Mouse (Mus musculus): ENCODE data around the gene Dnajc28. TPM values are rescaled to one million over a fixed set of nuclear protein-coding genes. Genes with fewer than 3 reads are reported as not detected.

Gene Dnajc28
- polyA plus RNA-seq, 1 experiment from 2014 or later = 2.2 TPM

DNA sequence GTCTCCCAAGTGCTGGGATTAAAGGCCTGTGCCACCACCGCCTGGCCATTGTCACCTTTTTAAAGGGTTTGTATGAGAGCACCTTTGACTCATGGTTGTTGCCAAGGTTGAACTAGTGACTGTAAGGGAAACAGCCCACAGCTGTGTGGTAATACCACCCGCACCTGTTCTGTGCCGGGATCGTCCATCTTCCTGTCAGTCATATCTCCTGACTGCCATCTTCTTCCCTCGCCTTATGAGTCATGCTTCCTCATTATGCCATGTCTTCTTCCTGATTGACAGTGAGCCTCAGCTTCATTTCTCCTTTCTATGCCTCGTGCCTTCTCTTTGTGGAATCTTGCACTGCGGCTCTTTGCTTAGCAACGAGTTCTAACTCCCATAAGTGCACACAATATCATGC, 11.9 kb downstream of the Dnajc28 start:
- Histone ChIP-seq H3K4me3 (ENCODE audit: low read depth, low read length) (no peak overlapping the region), H3K4me2 (no peak overlapping the region), H3K36me3 (ENCODE audit: control insufficient read depth, insufficient read depth, low read length) (no peaks in the 10 kb centered on the region), H3K4me1 (ENCODE audit: control insufficient read depth, insufficient read depth, low read length) (no peaks in the 10 kb centered on the region), H3K27me3 (ENCODE audit: control insufficient read depth, insufficient read depth, low read length) (no peaks in the 10 kb centered on the region), H3K9me3 (replicated peaks; ENCODE audit: control insufficient read depth, low read length) (no peaks in the 10 kb centered on the region), H3K9ac (ENCODE audit: low read depth, low read length) (no peak overlapping the region), H3K27ac (ENCODE audit: low read depth, low read length) (no peak overlapping the region)
- no peak for ATAC-seq (replicated peaks; ENCODE audit: insufficient number of reproducible peaks, low FRiP score, low TSS enrichment)
- WGBS (ENCODE audit: insufficient replicate concordance) = 86% methylated on average over 8 of the region's 8 CpGs

DNA sequence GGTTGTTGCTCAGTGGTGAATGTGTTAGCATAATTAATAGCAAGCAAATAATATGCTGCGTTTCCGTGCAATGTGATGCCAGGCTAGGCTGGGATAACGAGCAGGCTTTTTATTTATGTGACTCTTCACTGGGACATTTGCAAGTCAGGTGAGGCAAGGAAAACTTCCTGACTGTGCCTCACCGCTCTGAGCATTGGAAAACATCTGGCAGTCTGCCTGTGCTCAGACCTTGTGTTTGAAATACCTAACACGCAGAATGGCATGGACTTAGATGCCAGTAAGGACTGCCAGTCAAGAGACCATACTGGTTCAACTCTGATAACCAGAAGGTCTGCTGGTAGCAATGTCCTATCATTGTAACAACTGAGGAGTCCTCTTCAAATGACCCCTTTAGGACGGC, 13.7 kb downstream of the Dnajc28 start:
- no peak overlapping the region for H3K4me2 ChIP-seq
- no peak for ATAC-seq (replicated peaks; ENCODE audit: insufficient number of reproducible peaks, low FRiP score, low TSS enrichment)
- no peaks in the 10 kb centered on the region for H3K36me3 ChIP-seq (ENCODE audit: control insufficient read depth, insufficient read depth, low read length)
- H3K4me1 ChIP-seq (ENCODE audit: control insufficient read depth, insufficient read depth, low read length) = no peaks in the 10 kb centered on the region
- WGBS (ENCODE audit: insufficient replicate concordance) = 77% methylated on average over 6 of the region's 6 CpGs
- H3K4me3 ChIP-seq (ENCODE audit: low read depth, low read length) = no peak overlapping the region
- no peak overlapping the region for H3K27ac ChIP-seq (ENCODE audit: low read depth, low read length)
- no peak overlapping the region for H3K9ac ChIP-seq (ENCODE audit: low read depth, low read length)
- no peaks in the 10 kb centered on the region for H3K27me3 ChIP-seq (ENCODE audit: control insufficient read depth, insufficient read depth, low read length)
- H3K9me3 ChIP-seq (replicated peaks; ENCODE audit: control insufficient read depth, low read length) = no peaks in the 10 kb centered on the region

DNA sequence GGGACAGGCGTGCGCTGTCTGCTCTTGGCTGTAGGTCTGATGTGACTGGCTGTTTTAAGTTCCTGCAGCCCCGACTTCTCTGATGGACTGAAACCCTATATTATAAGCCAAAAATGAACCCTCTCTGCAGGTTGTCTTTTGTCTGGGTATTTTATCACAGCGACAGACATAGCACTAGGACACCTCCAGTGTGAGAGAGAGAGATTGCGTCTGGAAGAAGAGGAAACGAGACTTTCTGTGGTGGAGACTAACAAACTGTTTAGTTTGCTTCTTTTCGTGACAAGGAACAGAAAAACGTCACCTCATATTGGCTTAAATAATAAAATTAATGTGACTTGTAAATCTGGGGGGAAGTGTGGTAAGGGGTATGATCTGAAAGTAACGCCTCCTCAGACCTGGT, 17.1 kb downstream of the Dnajc28 start:
- Histone ChIP-seq H3K4me1 (ENCODE audit: control insufficient read depth, insufficient read depth, low read length) (peaks cover 2% of the 10 kb centered on the region; the same call in 1 of the 2 replicates), H3K36me3 (ENCODE audit: control insufficient read depth, insufficient read depth, low read length) (no peaks in the 10 kb centered on the region), H3K27ac (ENCODE audit: low read depth, low read length) (no peak overlapping the region), H3K9me3 (replicated peaks; ENCODE audit: control insufficient read depth, low read length) (no peaks in the 10 kb centered on the region), H3K4me2 (no peak overlapping the region), H3K4me3 (ENCODE audit: low read depth, low read length) (no peak overlapping the region), H3K27me3 (ENCODE audit: control insufficient read depth, insufficient read depth, low read length) (peaks cover 3% of the 10 kb centered on the region; the same call in 1 of the 2 replicates), H3K9ac (ENCODE audit: low read depth, low read length) (no peak overlapping the region)
- WGBS (ENCODE audit: insufficient replicate concordance) = 70% methylated on average over 9 of the region's 9 CpGs
- no peak for ATAC-seq (replicated peaks; ENCODE audit: insufficient number of reproducible peaks, low FRiP score, low TSS enrichment)

DNA sequence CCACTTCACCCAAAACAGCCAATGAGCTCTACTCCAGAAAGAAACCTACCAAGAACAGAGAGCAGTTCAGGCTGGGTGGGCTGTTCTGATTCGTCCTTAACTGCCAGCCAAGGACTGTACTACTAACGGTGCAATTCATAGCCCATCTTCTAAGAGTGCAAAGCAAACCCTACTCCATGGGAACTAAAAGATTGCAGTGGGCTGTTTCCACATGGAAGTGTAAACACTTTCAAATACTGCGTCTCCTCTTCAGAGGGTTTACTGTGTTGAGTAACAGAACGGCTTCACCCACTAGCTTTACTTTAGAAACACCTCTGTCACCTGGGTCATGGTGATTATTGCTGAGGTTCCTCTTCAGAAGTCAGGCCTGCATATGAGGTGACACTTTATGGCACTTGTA, 17.7 kb downstream of the Dnajc28 start:
- no peak overlapping the region for H3K4me3 ChIP-seq (ENCODE audit: low read depth, low read length)
- no peaks in the 10 kb centered on the region for H3K9me3 ChIP-seq (replicated peaks; ENCODE audit: control insufficient read depth, low read length)
- no peak for ATAC-seq (replicated peaks; ENCODE audit: insufficient number of reproducible peaks, low FRiP score, low TSS enrichment)
- peaks cover 2% of the 10 kb centered on the region for H3K4me1 ChIP-seq (ENCODE audit: control insufficient read depth, insufficient read depth, low read length)
- no peak overlapping the region for H3K4me2 ChIP-seq
- WGBS (ENCODE audit: insufficient replicate concordance) = 71% methylated on average over 4 of the region's 4 CpGs
- no peak overlapping the region for H3K9ac ChIP-seq (ENCODE audit: low read depth, low read length)
- H3K36me3 ChIP-seq (ENCODE audit: control insufficient read depth, insufficient read depth, low read length) = no peaks in the 10 kb centered on the region
- H3K27ac ChIP-seq (ENCODE audit: low read depth, low read length) = no peak overlapping the region
- peaks cover 3% of the 10 kb centered on the region; the same call in 1 of the 2 replicates for H3K27me3 ChIP-seq (ENCODE audit: control insufficient read depth, insufficient read depth, low read length)

DNA sequence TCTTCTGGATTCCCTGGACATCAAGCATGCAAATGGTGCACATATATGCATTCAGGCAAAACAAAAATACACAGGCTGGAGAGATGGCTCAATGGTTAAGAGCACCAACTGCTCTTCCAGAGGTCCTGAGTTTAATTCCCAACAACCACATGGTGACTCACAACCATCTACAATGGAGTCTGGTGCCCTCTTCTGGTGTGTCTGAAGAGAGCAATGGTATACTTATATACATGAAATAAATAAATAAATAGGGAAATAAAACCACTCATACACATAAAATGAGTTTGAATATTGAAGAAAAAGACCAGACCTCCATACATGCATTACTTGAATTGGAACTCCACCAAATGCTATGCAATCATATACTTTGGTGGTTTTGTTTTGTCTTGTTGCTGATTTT, 19.6 kb downstream of the Dnajc28 start:
- ATAC-seq (replicated peaks; ENCODE audit: insufficient number of reproducible peaks, low FRiP score, low TSS enrichment) = no peak

DNA sequence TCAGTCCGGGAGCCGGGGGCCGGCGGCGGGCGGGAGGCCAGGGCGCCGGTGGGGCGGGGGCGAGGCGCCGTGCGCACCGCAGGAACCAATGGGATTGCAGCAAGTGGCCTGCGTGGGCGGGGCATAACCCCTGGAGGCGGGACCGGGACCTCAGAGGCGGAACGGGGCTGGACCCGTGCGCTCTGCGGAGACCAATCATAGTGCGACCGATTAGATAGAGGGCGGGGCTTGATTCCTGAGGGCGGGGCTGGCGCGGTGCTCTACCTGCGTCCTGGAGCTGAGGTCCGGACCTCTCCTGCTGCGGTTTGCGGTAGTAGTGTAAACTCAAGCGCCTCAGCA, 21.2 kb downstream of the Dnajc28 start, which contains the start of gene Tmem50b:
Gene Tmem50b, minus strand, starts transcription at position 129 of the 339 bp plus-strand sequence.
- peak within 1 kb of the TSS; percentile 92 for H3K4me2 ChIP-seq
- under 1% methylated on average over 34 of the region's 34 CpGs for WGBS (ENCODE audit: insufficient replicate concordance)
- peaks cover 2% of the 10 kb centered on the region for H3K4me1 ChIP-seq (ENCODE audit: control insufficient read depth, insufficient read depth, low read length)
- H3K27ac ChIP-seq (ENCODE audit: low read depth, low read length) = no peak within 1 kb of the TSS
- H3K9me3 ChIP-seq (replicated peaks; ENCODE audit: control insufficient read depth, low read length) = no peaks in the 10 kb centered on the region
- peak; percentile 98 for ATAC-seq (replicated peaks; ENCODE audit: insufficient number of reproducible peaks, low FRiP score, low TSS enrichment)
- no peaks in the 10 kb centered on the region for H3K36me3 ChIP-seq (ENCODE audit: control insufficient read depth, insufficient read depth, low read length)
- peak within 1 kb of the TSS; percentile 61 for H3K4me3 ChIP-seq (ENCODE audit: low read depth, low read length)
- peaks cover 3% of the 10 kb centered on the region; the same call in 1 of the 2 replicates for H3K27me3 ChIP-seq (ENCODE audit: control insufficient read depth, insufficient read depth, low read length)
- peak within 1 kb of the TSS; percentile 75 for H3K9ac ChIP-seq (ENCODE audit: low read depth, low read length)

More for the DNA sequence above, 19.6 kb downstream of the Dnajc28 start:
- H3K27ac ChIP-seq (ENCODE audit: low read depth, low read length) = no peak overlapping the region
- H3K9ac ChIP-seq (ENCODE audit: low read depth, low read length) = no peak overlapping the region
- no peaks in the 10 kb centered on the region for H3K36me3 ChIP-seq (ENCODE audit: control insufficient read depth, insufficient read depth, low read length)
- H3K4me2 ChIP-seq = no peak overlapping the region
- H3K9me3 ChIP-seq (replicated peaks; ENCODE audit: control insufficient read depth, low read length) = no peaks in the 10 kb centered on the region
- H3K27me3 ChIP-seq (ENCODE audit: control insufficient read depth, insufficient read depth, low read length) = peaks cover 3% of the 10 kb centered on the region; the same call in 1 of the 2 replicates
- H3K4me3 ChIP-seq (ENCODE audit: low read depth, low read length) = no peak overlapping the region
- peaks cover 2% of the 10 kb centered on the region for H3K4me1 ChIP-seq (ENCODE audit: control insufficient read depth, insufficient read depth, low read length)

DNA sequence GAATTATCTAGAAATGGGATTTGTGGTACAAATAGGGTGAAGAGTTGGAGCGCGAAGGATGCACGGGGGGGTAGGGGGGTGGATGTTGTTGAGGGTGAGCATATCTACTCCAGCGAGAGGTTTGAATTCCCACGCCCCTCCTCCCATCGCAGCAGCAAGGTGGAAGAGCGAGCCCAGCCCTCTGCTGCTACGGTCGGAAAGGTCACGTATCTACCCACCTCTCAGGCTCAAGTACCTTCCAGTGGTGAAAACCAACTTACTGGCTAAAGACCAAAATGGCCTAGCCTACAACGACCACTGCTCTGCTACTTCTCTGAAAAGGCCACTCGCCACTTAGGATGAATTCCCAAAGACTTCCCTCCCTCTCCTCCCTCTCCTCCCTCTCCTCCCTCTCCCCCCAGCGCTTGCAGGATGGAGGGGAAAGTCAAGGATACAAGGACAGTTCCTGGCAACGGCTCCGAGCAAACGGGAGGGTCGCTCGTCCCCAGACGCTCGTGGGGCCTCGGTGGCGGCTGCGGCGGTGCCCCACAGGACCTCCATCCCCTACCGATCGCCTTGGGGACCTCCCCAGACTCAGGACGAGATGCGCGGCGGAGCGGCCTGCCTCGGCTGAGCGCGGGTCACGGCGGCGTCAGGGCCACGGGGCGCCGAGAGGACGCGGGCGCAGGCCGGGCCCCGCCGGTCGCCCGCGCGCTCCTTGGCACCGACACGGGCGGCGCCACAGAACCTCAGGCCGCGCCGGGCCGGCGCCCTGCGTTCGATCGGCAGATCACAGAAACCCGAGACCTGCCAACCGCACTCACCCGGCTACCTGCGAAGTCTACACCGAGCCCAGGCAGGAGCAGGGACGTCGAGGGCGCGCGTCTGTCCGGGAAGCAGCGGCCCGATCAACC, 21.8 kb downstream of the Dnajc28 start:
- H3K4me2 ChIP-seq = peak overlapping the region; percentile 92
- peaks cover 3% of the 10 kb centered on the region; the same call in 1 of the 2 replicates for H3K27me3 ChIP-seq (ENCODE audit: control insufficient read depth, insufficient read depth, low read length)
- peak overlapping the region; percentile 61 for H3K4me3 ChIP-seq (ENCODE audit: low read depth, low read length)
- no peaks in the 10 kb centered on the region for H3K36me3 ChIP-seq (ENCODE audit: control insufficient read depth, insufficient read depth, low read length)
- H3K9me3 ChIP-seq (replicated peaks; ENCODE audit: control insufficient read depth, low read length) = no peaks in the 10 kb centered on the region
- H3K27ac ChIP-seq (ENCODE audit: low read depth, low read length) = no peak overlapping the region
- peaks cover 2% of the 10 kb centered on the region for H3K4me1 ChIP-seq (ENCODE audit: control insufficient read depth, insufficient read depth, low read length)
- under 1% methylated on average over 75 of the region's 75 CpGs for WGBS (ENCODE audit: insufficient replicate concordance)
- peak overlapping the region; percentile 75 for H3K9ac ChIP-seq (ENCODE audit: low read depth, low read length)
- ATAC-seq (replicated peaks; ENCODE audit: insufficient number of reproducible peaks, low FRiP score, low TSS enrichment) = peak; percentile 27

DNA sequence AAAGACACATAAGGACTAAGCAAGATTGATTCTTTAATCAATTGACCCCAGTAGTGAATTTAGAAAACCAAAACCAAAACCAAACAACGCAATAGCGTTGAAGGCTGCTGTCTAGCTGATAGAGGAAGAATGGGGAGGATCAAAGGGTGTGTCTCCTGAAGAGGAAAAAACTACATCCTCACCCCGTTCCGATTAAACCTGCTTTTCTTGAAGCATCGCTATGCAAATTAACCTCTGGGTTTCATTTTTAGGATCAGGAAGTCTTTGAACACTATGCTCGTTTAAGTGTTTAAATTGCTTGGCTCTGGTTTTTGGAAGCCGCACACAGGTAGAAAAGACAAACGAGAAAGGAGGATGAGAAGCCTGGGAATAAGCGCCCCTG, 22.4 kb downstream of the Dnajc28 start:
- Histone ChIP-seq H3K4me3 (ENCODE audit: low read depth, low read length) (peak overlapping the region; percentile 61), H3K27me3 (ENCODE audit: control insufficient read depth, insufficient read depth, low read length) (peaks cover 3% of the 10 kb centered on the region; the same call in 1 of the 2 replicates), H3K4me2 (peak overlapping the region; percentile 92), H3K4me1 (ENCODE audit: control insufficient read depth, insufficient read depth, low read length) (peaks cover 2% of the 10 kb centered on the region), H3K27ac (ENCODE audit: low read depth, low read length) (no peak overlapping the region), H3K9ac (ENCODE audit: low read depth, low read length) (no peak overlapping the region), H3K9me3 (replicated peaks; ENCODE audit: control insufficient read depth, low read length) (no peaks in the 10 kb centered on the region), H3K36me3 (ENCODE audit: control insufficient read depth, insufficient read depth, low read length) (no peaks in the 10 kb centered on the region)
- 17% methylated on average over 9 of the region's 9 CpGs for WGBS (ENCODE audit: insufficient replicate concordance)
- no peak for ATAC-seq (replicated peaks; ENCODE audit: insufficient number of reproducible peaks, low FRiP score, low TSS enrichment)

DNA sequence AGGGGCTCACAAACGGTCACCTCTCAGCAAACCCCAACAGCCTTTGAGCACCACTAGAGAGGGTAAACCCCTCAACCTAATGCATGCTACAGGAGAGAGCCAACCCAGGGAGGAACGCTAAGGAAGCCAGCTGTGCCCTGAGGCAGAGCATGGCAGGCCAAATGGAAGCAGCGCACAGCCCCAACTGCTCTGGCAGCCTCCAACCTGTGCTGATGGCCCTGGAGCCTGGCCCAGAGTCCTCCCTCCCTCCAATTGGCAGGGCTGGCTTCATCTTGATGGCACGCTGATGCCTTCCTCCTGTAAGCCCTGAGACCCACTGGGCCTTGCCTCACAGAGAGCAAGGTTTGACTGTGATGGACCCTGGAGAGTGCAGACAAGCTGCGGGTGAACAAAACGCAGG, 23.8 kb downstream of the Dnajc28 start:
- H3K4me1 ChIP-seq (ENCODE audit: control insufficient read depth, insufficient read depth, low read length) = peaks cover 2% of the 10 kb centered on the region
- no peaks in the 10 kb centered on the region for H3K36me3 ChIP-seq (ENCODE audit: control insufficient read depth, insufficient read depth, low read length)
- H3K4me2 ChIP-seq = no peak overlapping the region
- peaks cover 3% of the 10 kb centered on the region; the same call in 1 of the 2 replicates for H3K27me3 ChIP-seq (ENCODE audit: control insufficient read depth, insufficient read depth, low read length)
- no peak overlapping the region for H3K9ac ChIP-seq (ENCODE audit: low read depth, low read length)
- no peaks in the 10 kb centered on the region for H3K9me3 ChIP-seq (replicated peaks; ENCODE audit: control insufficient read depth, low read length)
- WGBS (ENCODE audit: insufficient replicate concordance) = 80% methylated on average over 6 of the region's 6 CpGs
- no peak for ATAC-seq (replicated peaks; ENCODE audit: insufficient number of reproducible peaks, low FRiP score, low TSS enrichment)
- H3K4me3 ChIP-seq (ENCODE audit: low read depth, low read length) = no peak overlapping the region
- H3K27ac ChIP-seq (ENCODE audit: low read depth, low read length) = no peak overlapping the region

Measured in heart, embryonic 11.5 days (tissue).